Mouse (Mus musculus) hindbrain, embryonic 13.5 days (tissue): ENCODE measurements around the gene Vcp. TPM values are rescaled to one million over a fixed set of nuclear protein-coding genes. Genes with fewer than 3 reads are reported as not detected.
"Not testable (repeated sequence)": the region's sequence is repeated elsewhere in the genome, so short reads cannot be mapped to it uniquely, and the experiment has no call there.

Experiments used
- ATAC-seq: fragments of 200-750 bp; cut with Nextera tagmentation; 2 replicates; pipeline ENCODE4 v1.8.0; 2017; ENCODE audit warnings: moderate TSS enrichment; ENCODE audit not compliant: low FRiP score
- H3K27ac ChIP-seq: fragments of 300-500 bp; sonication (generic); 2 replicates; pipeline ENCODE4 v1.5.1; 2015; ENCODE audit warnings: inconsistent platforms, mild to moderate bottlenecking, moderate library complexity
- H3K27me3 ChIP-seq: fragments of 300-500 bp; sonication (generic); 2 replicates; pipeline ENCODE4 v1.6.1; 2015; ENCODE audit warnings: mild to moderate bottlenecking, inconsistent platforms
- H3K36me3 ChIP-seq: fragments of 300-500 bp; sonication (generic); 2 replicates; pipeline ENCODE4 v1.6.1; 2015; ENCODE audit warnings: mild to moderate bottlenecking, inconsistent platforms
- H3K4me1 ChIP-seq: fragments of 300-500 bp; sonication (generic); replicated peaks from 2 replicates; pipeline ENCODE4 v1.6.1; 2015; ENCODE audit warnings: inconsistent platforms
- H3K4me2 ChIP-seq: fragments of 300-500 bp; sonication (generic); 2 replicates; pipeline ENCODE4 v1.6.1; 2015; ENCODE audit warnings: inconsistent platforms, mild to moderate bottlenecking, moderate library complexity
- H3K4me3 ChIP-seq: fragments of 300-500 bp; sonication (generic); 2 replicates; pipeline ENCODE4 v1.5.1; 2015; ENCODE audit warnings: mild to moderate bottlenecking, inconsistent platforms
- H3K9ac ChIP-seq: fragments of 300-500 bp; sonication (generic); 2 replicates; pipeline ENCODE4 v1.6.1; 2015; ENCODE audit warnings: mild to moderate bottlenecking, inconsistent platforms
- H3K9me3 ChIP-seq: fragments of 300-500 bp; sonication (generic); 2 replicates; pipeline ENCODE4 v1.6.1; 2016; ENCODE audit warnings: inconsistent platforms
- WGBS: fragments of 180-500 bp; shearing (Covaris S2); methylation state at CpG from one replicate; pipeline ENCODE4 v1.1.7; 2015; 5-methylcytosine and 5-hydroxymethylcytosine counted together
- polyA plus RNA-seq: library from polyadenylated mRNA; unstranded; fragments of >200 nt; fragmentation: Nextera tagmentation; extraction: Ambion mirVana; gene quantifications from 2 replicates; pipeline ENCODE4 v1.2.1, GENCODE M21; 2015

Gene Vcp
- polyA plus RNA-seq, 1 experiment from 2014 or later, result 526 TPM

GRCm38 (mm10) chr4:42999451-43000140 lies 711 bp downstream of the Vcp start:
- H3K4me3 ChIP-seq, result peak overlapping the region; percentile 87
- peak overlapping the region; percentile 99 for H3K27ac ChIP-seq
- no peaks in the 10 kb centered on the region for H3K27me3 ChIP-seq
- peak overlapping the region; percentile 85 for H3K4me2 ChIP-seq
- H3K4me1 ChIP-seq, result peaks cover 27% of the 10 kb centered on the region
- H3K9me3 ChIP-seq, result no peaks in the 10 kb centered on the region
- peak; percentile 83 for ATAC-seq
- peak overlapping the region; percentile 94 for H3K9ac ChIP-seq
- H3K36me3 ChIP-seq, result peaks cover 19% of the 10 kb centered on the region
- WGBS, result under 1% methylated on average over 47 of the region's 51 CpGs

DNA sequence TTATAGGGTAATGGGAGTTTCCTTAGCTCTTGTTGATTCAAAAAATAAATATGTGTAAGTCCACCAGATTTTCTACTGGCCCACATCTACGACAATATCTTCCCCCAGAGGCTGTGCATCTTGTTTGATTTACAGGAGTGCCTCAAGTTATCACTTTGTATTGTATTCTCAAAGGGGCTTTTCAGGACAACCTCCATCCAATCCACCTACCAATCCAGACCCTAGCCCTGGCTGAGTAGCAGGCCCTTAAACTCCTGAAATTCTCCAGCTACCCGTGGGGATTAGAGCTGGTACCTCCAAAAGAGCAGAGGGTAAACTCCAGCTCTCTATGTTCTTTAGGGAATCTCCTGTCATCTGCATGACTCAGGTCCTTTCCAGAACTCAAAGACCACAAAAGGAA lies 2.3 kb downstream of the Vcp start:
- WGBS, result 72% methylated on average over 2 of the region's 2 CpGs
- Histone ChIP-seq H3K4me2 (peak overlapping the region; percentile 85), H3K9me3 (no peaks in the 10 kb centered on the region), H3K9ac (peak overlapping the region; percentile 94), H3K4me3 (peak overlapping the region; percentile 87), H3K27me3 (no peaks in the 10 kb centered on the region), H3K4me1 (peaks cover 27% of the 10 kb centered on the region), H3K36me3 (peaks cover 35% of the 10 kb centered on the region), H3K27ac (no peak overlapping the region)
- no peak for ATAC-seq

GRCm38 (mm10) chr4:42988296-42988695 lies 12.0 kb downstream of the Vcp start:
- 87% methylated on average over 1 of the region's 1 CpGs for WGBS
- H3K36me3 ChIP-seq, result peaks cover 97% of the 10 kb centered on the region
- no peak overlapping the region for H3K27ac ChIP-seq
- no peaks in the 10 kb centered on the region for H3K27me3 ChIP-seq
- H3K9ac ChIP-seq, result no peak overlapping the region
- no peak overlapping the region for H3K4me2 ChIP-seq
- no peaks in the 10 kb centered on the region for H3K4me1 ChIP-seq
- ATAC-seq, result no peak
- H3K4me3 ChIP-seq, result no peak overlapping the region
- no peaks in the 10 kb centered on the region for H3K9me3 ChIP-seq

DNA sequence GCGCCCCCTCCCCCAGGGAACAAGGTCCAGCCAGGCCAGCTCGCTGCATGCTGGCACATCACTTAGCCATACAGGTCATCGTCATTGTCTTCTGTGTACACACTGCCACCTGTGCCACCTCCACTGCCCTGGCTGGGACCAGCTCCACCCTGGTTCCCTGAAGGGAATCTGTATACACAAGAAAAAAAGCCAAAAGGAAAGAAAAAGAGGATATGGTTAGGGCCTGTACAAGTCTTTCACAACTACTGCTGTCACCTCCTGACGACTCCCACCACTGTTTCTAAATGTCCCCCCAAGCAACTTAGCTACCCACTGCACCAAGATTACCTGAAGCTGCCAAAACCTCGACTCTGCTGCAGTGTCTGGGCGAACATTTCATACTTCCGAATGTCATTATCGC lies 19.8 kb downstream of the Vcp start:
- WGBS, result 96% methylated on average over 8 of the region's 8 CpGs
- H3K27ac ChIP-seq, H3K9ac ChIP-seq, H3K4me1 ChIP-seq, H3K4me3 ChIP-seq, H3K27me3 ChIP-seq, H3K4me2 ChIP-seq, ATAC-seq, H3K9me3 ChIP-seq: not testable (repeated sequence)
- peaks cover 76% of the 10 kb centered on the region for H3K36me3 ChIP-seq

DNA sequence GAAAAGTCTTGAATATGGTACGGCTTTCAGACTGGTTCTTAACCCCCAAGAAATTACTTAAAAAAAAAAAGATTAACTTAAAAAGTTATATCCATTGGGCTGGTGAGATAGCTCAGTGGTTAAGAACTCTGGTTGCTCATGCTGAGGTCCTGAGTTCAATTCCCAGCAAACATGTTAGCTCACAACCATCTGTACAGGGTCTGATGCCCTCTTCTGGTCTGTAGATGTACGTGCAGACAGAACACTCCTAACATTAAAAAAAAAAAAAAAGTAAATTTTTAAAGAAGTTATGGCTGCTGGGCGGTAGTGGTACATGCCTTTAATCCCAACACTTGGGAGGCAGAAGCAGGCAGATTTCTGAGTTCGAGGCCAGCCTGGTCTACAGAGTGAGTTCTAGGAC lies 22.2 kb downstream of the Vcp start:
- Histone ChIP-seq H3K36me3 (peaks cover 53% of the 10 kb centered on the region), H3K4me1 (no peaks in the 10 kb centered on the region), H3K9me3 (no peaks in the 10 kb centered on the region), H3K4me2 (no peak overlapping the region), H3K9ac (no peak overlapping the region), H3K27me3 (no peaks in the 10 kb centered on the region), H3K27ac (no peak overlapping the region), H3K4me3 (no peak overlapping the region)
- 92% methylated on average over 4 of the region's 4 CpGs for WGBS
- no peak for ATAC-seq

- Histone ChIP-seq H3K4me1 (no peaks in the 10 kb centered on the region), H3K4me3 (no peak overlapping the region), H3K9me3 (no peaks in the 10 kb centered on the region), H3K27ac (no peak overlapping the region), H3K27me3 (no peaks in the 10 kb centered on the region), H3K4me2 (no peak overlapping the region), H3K36me3 (peaks cover 15% of the 10 kb centered on the region), H3K9ac (no peak overlapping the region)
- 88% methylated on average over 5 of the region's 5 CpGs for WGBS
- no peak for ATAC-seq
Measured at GRCm38 (mm10) chr4:42973868-42974267, 26.4 kb downstream of the Vcp start.

DNA sequence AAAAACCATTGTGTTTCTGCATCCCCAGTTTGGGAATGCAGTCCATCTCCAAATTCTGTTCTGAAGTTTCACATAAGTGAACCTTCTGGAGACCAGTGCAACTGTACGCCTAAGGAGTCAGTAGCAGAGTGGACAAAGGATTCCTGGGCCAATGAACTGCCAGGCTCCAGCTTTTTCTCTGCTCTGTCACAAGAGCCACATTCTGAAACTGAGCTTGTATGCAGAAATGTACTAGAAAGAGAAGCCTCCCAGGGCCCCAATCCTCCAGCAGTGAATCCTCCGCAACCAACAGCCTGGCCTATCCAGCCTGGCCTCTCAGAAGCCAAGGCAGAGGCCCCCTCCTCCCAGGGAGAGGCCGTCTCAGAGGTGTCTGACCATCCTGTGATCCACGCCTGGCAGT lies 27.4 kb downstream of the Vcp start:
- Histone ChIP-seq H3K4me3 (no peak overlapping the region), H3K4me2 (no peak overlapping the region), H3K4me1 (no peaks in the 10 kb centered on the region), H3K36me3 (peaks cover 6% of the 10 kb centered on the region), H3K27ac (no peak overlapping the region), H3K9ac (no peak overlapping the region), H3K9me3 (no peaks in the 10 kb centered on the region), H3K27me3 (no peaks in the 10 kb centered on the region)
- 88% methylated on average over 4 of the region's 4 CpGs for WGBS
- ATAC-seq, result no peak

DNA sequence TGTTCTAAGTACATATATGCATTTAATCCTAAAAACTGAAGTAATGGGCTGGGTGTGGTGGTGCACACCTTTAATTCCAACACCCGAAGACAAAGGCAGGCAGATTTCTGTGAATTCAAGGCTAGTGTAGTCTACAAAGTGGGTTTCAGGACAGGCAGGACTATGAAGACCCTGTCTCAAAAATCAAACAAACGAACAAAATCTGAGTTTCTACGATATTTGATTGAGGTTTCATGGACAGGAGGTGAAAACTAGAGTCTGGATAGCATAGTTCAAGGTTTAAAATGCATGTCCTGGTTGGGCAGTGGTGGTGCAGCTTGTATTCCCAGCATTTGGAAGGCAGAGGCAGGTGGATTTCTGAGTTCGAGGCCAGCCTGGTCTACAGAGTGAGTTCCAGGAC lies 31.0 kb downstream of the Vcp start, which contains the start of gene 1700022I11Rik:
Gene 1700022I11Rik, plus strand, starts transcription at position 301 of the 400 bp plus-strand sequence.
- Histone ChIP-seq H3K4me2 (no peak within 1 kb of the TSS), H3K4me3 (no peak within 1 kb of the TSS), H3K9ac (no peak within 1 kb of the TSS), H3K9me3 (no peaks in the 10 kb centered on the region), H3K36me3 (no peaks in the 10 kb centered on the region; the same call in 1 of the 2 replicates), H3K4me1 (peaks cover 4% of the 10 kb centered on the region; the same call in 1 of the 2 replicates), H3K27ac (no peak within 1 kb of the TSS), H3K27me3 (0 out of 2 replicates have a peak, but pooled peaks cover 2% of the 10 kb centered on the region)
- 94% methylated on average over 4 of the region's 4 CpGs for WGBS
- ATAC-seq, result no peak

GRCm38 (mm10) chr4:42965039-42965719 lies 35.1 kb downstream of the Vcp start:
- 0 out of 2 replicates have a peak overlapping the region, but pooled peaks have one; percentile 39 for H3K9ac ChIP-seq
- peak; percentile 44; the same call in 1 of the 2 replicates for ATAC-seq
- peak overlapping the region; percentile 36 for H3K4me2 ChIP-seq
- no peak overlapping the region for H3K27ac ChIP-seq
- no peaks in the 10 kb centered on the region for H3K36me3 ChIP-seq
- WGBS, result 14% methylated on average over 12 of the region's 12 CpGs
- no peak overlapping the region for H3K4me3 ChIP-seq
- H3K4me1 ChIP-seq, result peaks cover 4% of the 10 kb centered on the region; the same call in 1 of the 2 replicates
- H3K27me3 ChIP-seq, result 0 out of 2 replicates have a peak, but pooled peaks cover 2% of the 10 kb centered on the region
- no peaks in the 10 kb centered on the region for H3K9me3 ChIP-seq

DNA sequence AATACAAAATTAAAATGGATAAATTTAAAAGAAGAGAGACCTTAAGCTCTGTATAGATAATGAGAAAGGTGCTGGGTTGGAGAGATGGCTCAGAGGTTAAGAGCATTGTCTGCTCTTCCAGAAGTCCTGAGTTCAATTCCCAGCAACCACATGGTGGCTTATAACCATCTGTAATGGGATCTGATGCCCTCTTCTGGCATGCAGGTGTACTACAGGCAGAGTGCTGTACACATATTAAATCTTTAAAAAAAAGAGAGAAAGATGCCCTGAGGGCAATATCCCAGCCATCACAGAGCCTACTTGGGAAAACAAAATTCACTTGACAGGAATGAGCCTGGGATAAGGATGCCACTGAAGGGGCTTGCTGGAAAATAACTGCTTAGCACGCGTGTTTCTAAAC lies 36.8 kb downstream of the Vcp start:
- H3K4me2 ChIP-seq, result no peak overlapping the region
- no peak for ATAC-seq
- H3K9ac ChIP-seq, result no peak overlapping the region
- WGBS, result 96% methylated on average over 2 of the region's 2 CpGs
- H3K27ac ChIP-seq, result no peak overlapping the region
- H3K36me3 ChIP-seq, result peaks cover 11% of the 10 kb centered on the region
- H3K9me3 ChIP-seq, result no peaks in the 10 kb centered on the region
- H3K4me3 ChIP-seq, result no peak overlapping the region
- 0 out of 2 replicates have a peak, but pooled peaks cover 2% of the 10 kb centered on the region for H3K27me3 ChIP-seq
- peaks cover 4% of the 10 kb centered on the region; the same call in 1 of the 2 replicates for H3K4me1 ChIP-seq

- Histone ChIP-seq H3K4me3 (no peak overlapping the region), H3K9ac (no peak overlapping the region), H3K27ac (no peak overlapping the region), H3K9me3 (no peaks in the 10 kb centered on the region), H3K36me3 (peaks cover 30% of the 10 kb centered on the region), H3K27me3 (0 out of 2 replicates have a peak, but pooled peaks cover 2% of the 10 kb centered on the region), H3K4me1 (peaks cover 4% of the 10 kb centered on the region; the same call in 1 of the 2 replicates), H3K4me2 (no peak overlapping the region)
- ATAC-seq, result no peak
- 31% methylated on average over 4 of the region's 4 CpGs for WGBS
Measured at GRCm38 (mm10) chr4:42961592-42961991, 38.7 kb downstream of the Vcp start.

DNA sequence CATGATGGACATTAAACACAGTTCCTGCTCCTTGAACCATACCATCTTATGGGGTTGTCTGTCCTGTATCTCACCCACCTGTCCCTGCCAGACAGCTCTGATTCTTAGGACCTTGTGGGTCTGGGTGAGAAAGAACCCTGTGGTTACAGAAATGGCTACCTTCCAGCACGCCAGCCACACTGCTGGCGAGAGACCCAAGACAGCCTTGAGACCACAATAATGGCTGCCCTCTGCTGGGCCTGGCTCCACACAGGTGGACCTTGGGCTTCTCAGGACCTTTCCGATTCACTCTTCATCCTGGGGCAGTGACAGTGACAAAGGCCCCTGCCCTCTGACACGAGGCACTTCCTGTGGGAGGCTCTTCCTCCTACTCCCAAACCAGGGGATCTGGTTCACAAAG lies 40.9 kb downstream of the Vcp start:
- H3K4me1 ChIP-seq, result peaks cover 9% of the 10 kb centered on the region
- ATAC-seq, result no peak
- 72% methylated on average over 4 of the region's 4 CpGs for WGBS

More for the DNA sequence above, 40.9 kb downstream of the Vcp start:
- 0 out of 2 replicates have a peak, but pooled peaks cover under 1% of the 10 kb centered on the region for H3K27me3 ChIP-seq
- H3K4me3 ChIP-seq, result no peak overlapping the region
- no peaks in the 10 kb centered on the region for H3K9me3 ChIP-seq
- no peak overlapping the region for H3K9ac ChIP-seq
- 0 out of 2 replicates have a peak overlapping the region, but pooled peaks have one; percentile 40 for H3K27ac ChIP-seq
- H3K36me3 ChIP-seq, result peaks cover 49% of the 10 kb centered on the region
- no peak overlapping the region for H3K4me2 ChIP-seq
